Mouse (Mus musculus) hindbrain, postnatal 0 days (tissue): ENCODE results near the gene Exoc4. TPM values are rescaled to one million over a fixed set of nuclear protein-coding genes. Genes with fewer than 3 reads are reported as not detected.

Experiments used
- ATAC-seq: fragments of 200-750 bp; cut with Nextera tagmentation; 2 replicates; pipeline ENCODE4 v1.8.0; 2017; ENCODE audit warnings: mild to moderate bottlenecking, moderate TSS enrichment, moderate library complexity
- DNase-seq: peaks from one replicate; pipeline ENCODE4 v3.0.0-alpha.2; 2015; ENCODE audit warnings: low spot score
- H3K27ac ChIP-seq: fragments of 300-500 bp; sonication (generic); 2 replicates; pipeline ENCODE4 v1.5.1; 2014; ENCODE audit warnings: mild to moderate bottlenecking
- H3K27me3 ChIP-seq: fragments of 300-500 bp; sonication (generic); 2 replicates; pipeline ENCODE4 v1.6.1; 2014; ENCODE audit warnings: low read length, mixed read lengths; ENCODE audit not compliant: insufficient read depth
- H3K36me3 ChIP-seq: fragments of 300-500 bp; sonication (generic); 2 replicates; pipeline ENCODE4 v1.6.1; 2014; ENCODE audit warnings: low read length, mixed read lengths; ENCODE audit not compliant: insufficient read depth
- H3K4me1 ChIP-seq: fragments of 300-500 bp; sonication (generic); 2 replicates; pipeline ENCODE4 v1.6.1; 2014; ENCODE audit warnings: antibody characterized with exemption, low read length, mixed read lengths; ENCODE audit not compliant: insufficient read depth
- H3K4me2 ChIP-seq: fragments of 300-500 bp; sonication (generic); 2 replicates; pipeline ENCODE4 v1.6.1; 2014; ENCODE audit warnings: low read depth, mild to moderate bottlenecking, low read length, moderate library complexity, mixed read lengths
- H3K4me3 ChIP-seq: fragments of 300-500 bp; sonication (generic); 2 replicates; pipeline ENCODE4 v1.5.1; 2014; ENCODE audit warnings: low read length
- H3K9ac ChIP-seq: fragments of 300-500 bp; sonication (generic); replicated peaks from 2 replicates; pipeline ENCODE4 v1.6.1; 2014; ENCODE audit warnings: mild to moderate bottlenecking, low read length, moderate library complexity, mixed read lengths
- H3K9me3 ChIP-seq: fragments of 300-500 bp; sonication (generic); 2 replicates; pipeline ENCODE4 v1.6.1; 2016; ENCODE audit warnings: low read length, mixed read lengths
- CTCF ChIP-seq: IDR thresholded peaks from 2 replicates; pipeline ENCODE4 v1.5.1; 2016; ENCODE audit warnings: antibody characterized with exemption, control low read depth, low read depth
- WGBS: fragments of 180-500 bp; shearing (Covaris S2); extraction: QIAGEN DNeasy Blood & Tissue Kit; methylation state at CpG from one replicate; pipeline ENCODE4 v1.1.7; 2014; 5-methylcytosine and 5-hydroxymethylcytosine counted together
- polyA plus RNA-seq: library from polyadenylated mRNA; unstranded; fragments of >200 nt; fragmentation: Nextera tagmentation; extraction: Ambion mirVana; gene quantifications from 2 replicates; pipeline ENCODE4 v1.2.1, GENCODE M21; 2015
- total RNA-seq: library from RNA; depleted of rRNA; stranded (reverse); fragments of >200 nt; gene quantifications from 2 replicates; pipeline ENCODE4 v1.2.3, GENCODE M21; 2014

Gene Exoc4
- total and polyA plus RNA-seq, 2 experiments from 2014 or later, result 30.0 to 70.6 TPM

GRCm38 (mm10) chr6:33637192-33637591 is 388.3 kb downstream of the Exoc4 start:
- Histone ChIP-seq H3K9ac (no peak overlapping the region), H3K36me3 (no peaks in the 10 kb centered on the region), H3K9me3 (no peaks in the 10 kb centered on the region), H3K27ac (no peak overlapping the region), H3K27me3 (no peaks in the 10 kb centered on the region), H3K4me2 (no peak overlapping the region), H3K4me1 (no peaks in the 10 kb centered on the region), H3K4me3 (no peak overlapping the region)
- WGBS, result 62% methylated on average over 2 of the region's 2 CpGs
- TF ChIP-seq CTCF, result no peak
- ATAC-seq (no peak), DNase-seq (no peak)

- Histone ChIP-seq H3K4me1 (no peaks in the 10 kb centered on the region), H3K9me3 (no peaks in the 10 kb centered on the region), H3K4me3 (no peak overlapping the region), H3K4me2 (no peak overlapping the region), H3K9ac (no peak overlapping the region), H3K27ac (no peak overlapping the region), H3K36me3 (no peaks in the 10 kb centered on the region), H3K27me3 (no peaks in the 10 kb centered on the region)
- ATAC-seq (peak; percentile 71), DNase-seq (peak; percentile 80)
- TF ChIP-seq CTCF, result peak; percentile 83
- WGBS, result 44% methylated on average over 10 of the region's 10 CpGs
Observed at GRCm38 (mm10) chr6:33681778-33682640, 433.1 kb downstream of the Exoc4 start.

GRCm38 (mm10) chr6:33683533-33683932 is 434.6 kb downstream of the Exoc4 start:
- ATAC-seq, result no peak
- DNase-seq, result no peak
- H3K27ac ChIP-seq, result no peak overlapping the region
- no peaks in the 10 kb centered on the region for H3K27me3 ChIP-seq
- no peaks in the 10 kb centered on the region for H3K4me1 ChIP-seq
- H3K4me2 ChIP-seq, result no peak overlapping the region
- no peaks in the 10 kb centered on the region for H3K9me3 ChIP-seq
- H3K9ac ChIP-seq, result no peak overlapping the region
- WGBS, result 82% methylated on average over 3 of the region's 3 CpGs
- no peak for TF ChIP-seq CTCF
- no peaks in the 10 kb centered on the region for H3K36me3 ChIP-seq
- no peak overlapping the region for H3K4me3 ChIP-seq

- DNase-seq (no peak), ATAC-seq (no peak)
- Histone ChIP-seq H3K4me2 (no peak overlapping the region), H3K4me1 (no peaks in the 10 kb centered on the region), H3K4me3 (no peak overlapping the region), H3K27me3 (no peaks in the 10 kb centered on the region), H3K36me3 (no peaks in the 10 kb centered on the region), H3K27ac (no peak overlapping the region), H3K9ac (no peak overlapping the region), H3K9me3 (no peaks in the 10 kb centered on the region)
- WGBS, result 18% methylated on average over 2 of the region's 2 CpGs
- no peak for TF ChIP-seq CTCF
Observed at GRCm38 (mm10) chr6:33685321-33685720, 436.4 kb downstream of the Exoc4 start.

- DNase-seq (no peak), ATAC-seq (no peak)
- no peak for TF ChIP-seq CTCF
- Histone ChIP-seq H3K9ac (no peak overlapping the region), H3K27ac (no peak overlapping the region), H3K4me3 (no peak overlapping the region), H3K9me3 (no peaks in the 10 kb centered on the region), H3K27me3 (no peaks in the 10 kb centered on the region), H3K36me3 (no peaks in the 10 kb centered on the region), H3K4me1 (no peaks in the 10 kb centered on the region), H3K4me2 (no peak overlapping the region)
- 89% methylated on average over 5 of the region's 5 CpGs for WGBS
Observed at GRCm38 (mm10) chr6:33690601-33691000, 441.7 kb downstream of the Exoc4 start.

- H3K4me1 ChIP-seq, result no peaks in the 10 kb centered on the region
- H3K9me3 ChIP-seq, result no peaks in the 10 kb centered on the region
- 100% methylated on average over 1 of the region's 1 CpGs for whole genome bisulfite sequencing
- no peak overlapping the region for H3K27ac ChIP-seq
- H3K4me3 ChIP-seq, result no peak overlapping the region
- no peaks in the 10 kb centered on the region for H3K27me3 ChIP-seq
- no peak overlapping the region for H3K4me2 ChIP-seq
- no peaks in the 10 kb centered on the region for H3K36me3 ChIP-seq
- no peak for DNase-seq
- TF ChIP-seq CTCF, result no peak
- H3K9ac ChIP-seq, result no peak overlapping the region
- no peak for ATAC-seq
Observed at GRCm38 (mm10) chr6:33696976-33697375, 448.1 kb downstream of the Exoc4 start.

GRCm38 (mm10) chr6:33708907-33709306 is 460.0 kb downstream of the Exoc4 start:
- H3K9me3 ChIP-seq, result no peaks in the 10 kb centered on the region
- no peak overlapping the region for H3K9ac ChIP-seq
- DNase-seq, result no peak
- H3K4me2 ChIP-seq, result no peak overlapping the region
- H3K27me3 ChIP-seq, result no peaks in the 10 kb centered on the region
- WGBS, result 36% methylated on average over 4 of the region's 4 CpGs
- H3K4me3 ChIP-seq, result no peak overlapping the region
- ATAC-seq, result no peak
- H3K36me3 ChIP-seq, result no peaks in the 10 kb centered on the region
- no peak overlapping the region for H3K27ac ChIP-seq
- TF ChIP-seq CTCF, result no peak
- H3K4me1 ChIP-seq, result no peaks in the 10 kb centered on the region
